Mouse (Mus musculus): ENCODE results near the gene Dera. TPM values are rescaled to one million over a fixed set of nuclear protein-coding genes. Genes with fewer than 3 reads are reported as not detected.

Dera gene
- total RNA-seq (2023): 27.3 to 31.6 TPM (median 29.2 TPM) in 4 replicates

GRCm38 (mm10) chr6:137754056-137754856 lies at the start of gene Dera:
Gene Dera, plus strand, starts transcription at chr6:137754546.

GRCm38 (mm10) chr6:137734846-137735609 lies 19.3 kb upstream of the Dera start, which contains the start of gene Strap:
Gene Strap, plus strand, starts transcription at chr6:137735078.

Other genes with a start within 250 kb of the Dera start
- gene Eps8, start 99.7 kb upstream of the Dera start, total RNA-seq (2023): 14.8 to 23.2 TPM (median 18.4 TPM) in 4 replicates
- gene Strap, start 19.5 kb upstream of the Dera start, total RNA-seq (2023): 92.6 to 126 TPM (median 107 TPM) in 4 replicates